Mouse (Mus musculus) midbrain, embryonic 10.5 days (tissue): ENCODE measurements around the gene Kansl1. TPM values are rescaled to one million over a fixed set of nuclear protein-coding genes. Genes with fewer than 3 reads are reported as not detected.

ENCODE experiments used
- DNase-seq: peaks from one replicate; pipeline ENCODE4 v3.0.0-alpha.2; 2017; ENCODE audit warnings: low spot score
- H3K27ac ChIP-seq: fragments of 300-500 bp; sonication (generic); replicated peaks from 2 replicates; pipeline ENCODE4 v1.5.1; 2016; ENCODE audit warnings: mild to moderate bottlenecking
- H3K27me3 ChIP-seq: fragments of 300-500 bp; sonication (generic); 2 replicates; pipeline ENCODE4 v1.6.1; 2016; ENCODE audit warnings: low read depth, mild to moderate bottlenecking; ENCODE audit not compliant: poor library complexity, severe bottlenecking
- H3K36me3 ChIP-seq: fragments of 300-500 bp; sonication (generic); 2 replicates; pipeline ENCODE4 v1.6.1; 2016; ENCODE audit warnings: mild to moderate bottlenecking, moderate library complexity
- H3K4me1 ChIP-seq: fragments of 300-500 bp; sonication (generic); 2 replicates; pipeline ENCODE4 v1.6.1; 2016
- H3K4me3 ChIP-seq: fragments of 300-500 bp; sonication (generic); 2 replicates; pipeline ENCODE4 v1.5.1; 2016; ENCODE audit warnings: mild to moderate bottlenecking, moderate library complexity
- H3K9me3 ChIP-seq: fragments of 300-500 bp; sonication (generic); replicated peaks from 2 replicates; pipeline ENCODE4 v1.6.1; 2016; ENCODE audit warnings: mild to moderate bottlenecking
- WGBS: fragments of 180-500 bp; shearing (Covaris S2); methylation state at CpG from one replicate; pipeline ENCODE4 v1.1.7; 2016; 5-methylcytosine and 5-hydroxymethylcytosine counted together
- microRNA-seq: library from miRNA; unstranded; fragments of <30 nt; microRNA quantifications from one replicate; pipeline ENCODE4, GENCODE M21; 2017
- polyA plus RNA-seq: library from polyadenylated mRNA; unstranded; fragments of >200 nt; fragmentation: Nextera tagmentation; extraction: Ambion mirVana; gene quantifications from 2 replicates; pipeline ENCODE4 v1.2.1, GENCODE M21; 2016

Gene Kansl1
- polyA plus RNA-seq, 1 experiment from 2014 or later = 24.5 TPM

GRCm38 (mm10) chr11:104289199-104290031 is 179.2 kb downstream of the Kansl1 start:
- Histone ChIP-seq H3K27me3 (no peaks in the 10 kb centered on the region), H3K36me3 (0 out of 2 replicates have a peak, but pooled peaks cover 10% of the 10 kb centered on the region), H3K9me3 (no peaks in the 10 kb centered on the region), H3K4me3 (0 out of 2 replicates have a peak overlapping the region, but pooled peaks have one; percentile 22), H3K4me1 (peaks cover 21% of the 10 kb centered on the region), H3K27ac (peak overlapping the region; percentile 91)
- WGBS = 16% methylated on average over 13 of the region's 13 CpGs
- peak; percentile 77 for DNase-seq

DNA sequence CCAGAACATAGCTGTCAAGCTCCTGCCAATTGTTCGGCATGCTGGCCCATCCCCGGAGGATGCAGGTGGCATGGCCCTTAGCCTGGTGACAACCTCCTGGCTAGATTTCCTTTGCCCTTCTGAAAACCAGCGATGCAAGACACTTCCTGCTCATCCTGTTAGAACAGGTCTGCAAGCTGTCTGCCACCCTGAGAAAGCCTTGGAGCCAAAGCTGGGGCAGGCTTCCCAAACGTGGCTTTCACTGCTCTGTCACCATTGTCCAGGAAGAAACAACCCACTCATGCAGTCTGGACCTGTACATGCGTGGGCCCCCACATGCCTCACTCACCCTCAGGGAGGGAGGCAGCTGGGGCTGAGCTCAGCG is 179.8 kb downstream of the Kansl1 start:
- peaks cover 21% of the 10 kb centered on the region for H3K4me1 ChIP-seq
- DNase-seq = no peak
- no peak overlapping the region for H3K4me3 ChIP-seq
- WGBS = 54% methylated on average over 6 of the region's 6 CpGs
- H3K36me3 ChIP-seq = 0 out of 2 replicates have a peak, but pooled peaks cover 10% of the 10 kb centered on the region
- peak overlapping the region; percentile 91 for H3K27ac ChIP-seq
- no peaks in the 10 kb centered on the region for H3K27me3 ChIP-seq
- H3K9me3 ChIP-seq = no peaks in the 10 kb centered on the region

GRCm38 (mm10) chr11:104287113-104287512 is 181.5 kb downstream of the Kansl1 start:
- no peak for DNase-seq
- peaks cover 21% of the 10 kb centered on the region for H3K4me1 ChIP-seq
- no peaks in the 10 kb centered on the region for H3K9me3 ChIP-seq
- no peak overlapping the region for H3K4me3 ChIP-seq
- H3K27ac ChIP-seq = no peak overlapping the region
- no peaks in the 10 kb centered on the region for H3K27me3 ChIP-seq
- WGBS = 95% methylated on average over 18 of the region's 18 CpGs
- peaks cover 10% of the 10 kb centered on the region; the same call in 1 of the 2 replicates for H3K36me3 ChIP-seq

Small RNA genes within 50 kb of the gene (microRNA-seq; reads per million reads assigned to microRNA genes)
- not detected for gene Gm47315

Other genes starting within 250 kb of the Kansl1 start
- 23.7 and 47.2 TPM in 2 replicates for gene Mapt, start 237.5 kb downstream of the Kansl1 start, polyA plus RNA-seq
- gene Cdc27, start 81.8 kb upstream of the Kansl1 start, polyA plus RNA-seq = 47.3 and 53.5 TPM in 2 replicates
- gene Myl4, start 81.8 kb upstream of the Kansl1 start, polyA plus RNA-seq = 0.94 and 1.2 TPM in 2 replicates
- gene Itgb3, start 139.1 kb upstream of the Kansl1 start, polyA plus RNA-seq = 3.7 and 4.7 TPM in 2 replicates
- gene Gm11639, start 216.8 kb upstream of the Kansl1 start, polyA plus RNA-seq = not detected in 2 replicates